18 mouse cellular contexts compared by ENCODE assay signal in the genomic region with DNA sequence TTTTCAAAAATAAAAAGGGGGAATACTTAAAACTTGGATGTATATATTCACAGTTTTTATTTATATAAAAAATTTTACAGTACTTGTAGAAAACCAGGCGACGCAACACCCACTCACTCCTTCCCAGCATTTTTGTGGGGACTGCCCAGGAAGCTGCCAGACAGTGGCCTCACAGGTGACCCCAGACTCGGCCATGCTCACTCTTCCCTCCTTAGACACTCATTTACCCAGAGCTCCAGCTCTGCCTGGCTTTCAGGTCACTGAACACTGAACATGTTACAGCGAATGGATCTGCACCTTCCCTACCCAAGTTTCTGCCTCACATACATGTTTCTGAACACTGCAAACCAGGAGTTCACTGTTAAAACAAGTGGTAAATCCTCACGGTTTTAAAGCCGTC. TPM values are rescaled to one million over a fixed set of nuclear protein-coding genes. Genes with fewer than 3 reads are reported as not detected.
"Had no signal": no experiment of that assay in that cellular context is flagged by ENCODE, and none has a peak within 500 bp of the region (broad histone marks: within the 10 kb centered on the region; RNA-seq: fewer than 3 reads in every experiment).

No protein-coding gene starts in this region.

- H3K27me3 ChIP-seq: lung, embryonic 15.5 days; megakaryocyte, embryonic 14.5 days; midbrain, embryonic 13.5 days; midbrain, embryonic 15.5 days; neural tube, embryonic 12.5 days; stomach, embryonic 15.5 days had no signal

- DNase-seq: lung, postnatal 14 days; lung, postnatal 36 days; right cerebral cortex, postnatal 14 days; thymus, adult 2 months; thymus, postnatal 25 days; thymus, postnatal 4 days had no signal

- H3K9ac ChIP-seq: lung, embryonic 15.5 days; midbrain, embryonic 13.5 days; midbrain, embryonic 15.5 days; neural tube, embryonic 12.5 days; stomach, embryonic 15.5 days had no signal

- H3K27ac ChIP-seq: lung, embryonic 15.5 days; macrophage; midbrain, embryonic 13.5 days; midbrain, embryonic 15.5 days; neural tube, embryonic 12.5 days; stomach, embryonic 15.5 days; stomach, postnatal 0 days had no signal

- H3K4me2 ChIP-seq: lung, embryonic 15.5 days; midbrain, embryonic 11.5 days; midbrain, embryonic 13.5 days; midbrain, embryonic 15.5 days; neural tube, embryonic 12.5 days; stomach, embryonic 15.5 days had no signal

- ATAC-seq: lung, postnatal 0 days; midbrain, embryonic 13.5 days; midbrain, embryonic 15.5 days had no signal

- H3K4me1 ChIP-seq: midbrain, embryonic 15.5 days; neural tube, embryonic 12.5 days had no signal

- H3K9me3 ChIP-seq: lung, embryonic 15.5 days; megakaryocyte, embryonic 14.5 days; midbrain, embryonic 13.5 days; midbrain, embryonic 15.5 days; neural tube, embryonic 12.5 days; stomach, embryonic 15.5 days had no signal

- H3K4me3 ChIP-seq: lung, embryonic 15.5 days; megakaryocyte, embryonic 14.5 days; midbrain, embryonic 13.5 days; midbrain, embryonic 15.5 days; neural tube, embryonic 12.5 days; stomach, embryonic 15.5 days had no signal

RNA-seq across cellular contexts. Expression of gene Slc2a12, which starts 59.0 kb away (rescaled TPM):
- total RNA-seq: megakaryocyte progenitor cell, adult 5-6 weeks; neutrophil, adult 5-6 weeks had no signal
